Mouse (Mus musculus) layer of hippocampus, adult 9-11 months (tissue): Measurements from ENCODE around the gene Gkap1.

Source experiments
- DNase-seq: peaks from one replicate; pipeline ENCODE4 v3.0.0; 2022

The Gkap1 gene

GRCm38 (mm10) chr13:58197981-58198640 is 77.4 kb downstream of the Gkap1 start:
- no peak for DNase-seq

- DNase-seq: no peak
These were observed 78.3 kb downstream of the Gkap1 start for GRCm38 (mm10) chr13:58197211-58197610.

DNA sequence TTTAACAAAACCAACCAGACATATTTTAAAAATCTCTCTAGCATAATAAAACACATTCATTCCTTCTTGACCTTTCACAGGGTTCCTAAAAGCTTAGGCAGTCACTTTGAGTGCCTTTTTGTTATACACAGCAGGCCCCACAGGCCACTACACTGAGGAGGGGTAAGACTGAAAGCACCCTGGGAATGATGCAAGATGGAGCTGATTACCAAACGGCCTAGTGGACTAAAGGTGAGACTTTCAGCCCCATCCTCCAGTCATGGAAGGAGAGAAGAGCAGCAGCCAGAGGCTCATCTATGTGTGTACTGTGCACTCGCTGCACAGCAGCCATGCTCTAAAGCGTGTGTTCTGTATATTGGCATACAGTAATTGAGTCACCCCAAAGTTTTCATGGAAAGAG is 80.6 kb downstream of the Gkap1 start:
- DNase-seq: no peak

DNA sequence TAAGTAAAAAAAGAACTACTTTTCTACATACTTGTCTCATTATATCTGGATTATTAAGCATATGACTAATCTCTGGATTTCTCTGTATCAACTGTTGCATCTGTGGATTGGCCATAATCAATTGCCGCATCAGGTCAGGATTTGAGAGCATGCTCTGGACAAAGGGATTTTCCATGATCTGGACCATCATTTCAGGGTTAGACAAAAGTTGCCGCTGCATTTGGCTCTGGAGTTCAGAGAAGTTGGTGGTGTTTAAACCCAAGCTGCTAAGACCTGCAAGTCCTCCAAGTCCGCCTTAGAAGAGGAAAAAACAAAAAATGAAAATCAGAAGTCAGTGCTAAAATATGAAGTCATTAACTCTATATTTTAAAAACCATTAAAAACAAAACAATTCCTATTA is 82.3 kb downstream of the Gkap1 start:
- DNase-seq: no peak

GRCm38 (mm10) chr13:58192146-58192545 is 83.4 kb downstream of the Gkap1 start:
- DNase-seq: peak; percentile 39

- DNase-seq: no peak
These were observed 84.0 kb downstream of the Gkap1 start for GRCm38 (mm10) chr13:58191516-58191915.

DNA sequence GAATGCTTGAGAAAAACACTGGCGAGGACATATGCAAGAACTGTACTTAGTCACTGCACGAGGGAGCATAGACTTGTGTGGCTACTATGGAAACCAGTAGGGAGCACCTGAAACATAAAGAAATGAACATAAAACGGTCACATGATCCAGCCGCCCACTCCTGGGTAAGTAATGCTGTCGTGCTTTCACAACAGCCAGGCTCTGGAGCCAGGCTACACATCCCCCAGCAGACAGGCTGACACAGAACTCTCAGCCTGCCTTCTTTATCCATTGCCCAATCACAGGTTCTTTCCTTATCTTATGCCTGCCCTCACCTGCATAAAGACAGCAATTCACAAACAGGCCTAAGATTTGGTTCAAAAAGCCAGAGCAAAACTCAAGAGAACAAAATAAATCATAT is 86.0 kb downstream of the Gkap1 start:
- DNase-seq: peak; percentile 31

DNA sequence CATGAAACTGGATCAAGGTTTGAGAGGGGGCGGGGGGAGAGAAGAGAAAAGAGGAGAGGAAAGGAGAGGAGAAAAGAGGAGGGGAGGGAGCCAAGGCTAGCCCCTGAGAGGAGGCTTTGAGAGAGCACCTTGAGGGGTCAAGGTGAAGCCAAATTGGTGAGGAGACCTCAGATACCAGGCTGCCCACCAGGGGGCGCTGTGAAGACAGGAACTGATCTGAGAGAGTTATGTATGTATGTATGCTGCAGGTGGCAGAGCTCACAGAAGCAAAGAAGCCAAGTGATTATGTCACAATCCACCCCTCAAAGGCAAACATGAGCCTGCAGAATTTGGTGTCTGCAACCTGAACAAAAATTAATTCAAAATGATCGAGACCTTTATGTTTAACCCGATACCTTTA is 87.1 kb downstream of the Gkap1 start:
- peak; percentile 76 for DNase-seq

- no peak for DNase-seq
These were observed 87.7 kb downstream of the Gkap1 start for GRCm38 (mm10) chr13:58187751-58188150.

GRCm38 (mm10) chr13:58186281-58186680 is 89.2 kb downstream of the Gkap1 start:
- peak; percentile 33 for DNase-seq

DNA sequence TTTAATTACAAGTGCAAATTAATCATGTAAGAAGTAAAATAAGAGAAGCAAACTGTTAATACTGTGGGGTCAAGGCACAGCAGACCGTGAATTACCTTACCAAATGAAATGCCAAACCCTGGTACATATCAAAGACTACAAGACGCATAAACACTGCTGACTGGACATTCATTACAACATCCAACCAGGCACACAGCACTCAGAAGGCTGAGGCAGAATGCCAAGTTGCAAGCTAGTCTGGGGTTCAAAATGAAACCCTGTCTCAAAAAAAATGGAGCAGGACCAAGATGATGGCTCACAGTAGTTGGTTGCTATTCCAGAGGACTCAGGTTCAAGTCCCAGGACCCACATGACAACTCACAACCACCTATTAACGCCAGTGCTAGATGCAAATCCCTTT is 91.4 kb downstream of the Gkap1 start:
- no peak for DNase-seq
